Mouse (Mus musculus) midbrain, embryonic 13.5 days (tissue): ENCODE measurements at regions not wholly inside any gene's neighbourhood (a gene's known extent, or its start where the extent isn't known, plus 50 kb on each side); places are given as distances from the start of the nearest gene placed in this dataset.
"Not testable (repeated sequence)": the region's sequence is repeated elsewhere in the genome, so short reads cannot be mapped to it uniquely, and the experiment has no call there.

Source experiments
- ATAC-seq: fragments of 200-750 bp; cut with Nextera tagmentation; 2 replicates; pipeline ENCODE4 v1.8.0; 2017; ENCODE audit warnings: mild to moderate bottlenecking, moderate TSS enrichment, moderate library complexity
- H3K27ac ChIP-seq: fragments of 300-500 bp; sonication (generic); 2 replicates; pipeline ENCODE4 v1.5.1; 2015; ENCODE audit warnings: inconsistent platforms, mild to moderate bottlenecking, moderate library complexity
- H3K27me3 ChIP-seq: fragments of 300-500 bp; sonication (generic); 2 replicates; pipeline ENCODE4 v1.6.1; 2015; ENCODE audit warnings: mild to moderate bottlenecking, inconsistent platforms
- H3K36me3 ChIP-seq: fragments of 300-500 bp; sonication (generic); 2 replicates; pipeline ENCODE4 v1.6.1; 2015; ENCODE audit warnings: mild to moderate bottlenecking, inconsistent platforms
- H3K4me1 ChIP-seq: fragments of 300-500 bp; sonication (generic); replicated peaks from 2 replicates; pipeline ENCODE4 v1.6.1; 2015; ENCODE audit warnings: inconsistent platforms
- H3K4me2 ChIP-seq: fragments of 300-500 bp; sonication (generic); replicated peaks from 2 replicates; pipeline ENCODE4 v1.6.1; 2015; ENCODE audit warnings: moderate library complexity, mild to moderate bottlenecking, inconsistent platforms
- H3K4me3 ChIP-seq: fragments of 300-500 bp; sonication (generic); replicated peaks from 2 replicates; pipeline ENCODE4 v1.5.1; 2015; ENCODE audit warnings: mild to moderate bottlenecking, inconsistent platforms
- H3K9ac ChIP-seq: fragments of 300-500 bp; sonication (generic); replicated peaks from 2 replicates; pipeline ENCODE4 v1.6.1; 2015; ENCODE audit warnings: mild to moderate bottlenecking, inconsistent platforms
- H3K9me3 ChIP-seq: fragments of 300-500 bp; sonication (generic); 2 replicates; pipeline ENCODE4 v1.6.1; 2016; ENCODE audit warnings: mild to moderate bottlenecking, inconsistent platforms
- WGBS: fragments of 180-500 bp; shearing (Covaris S2); methylation state at CpG from one replicate; pipeline ENCODE4 v1.1.7; 2015; 5-methylcytosine and 5-hydroxymethylcytosine counted together

- ATAC-seq = no peak
- H3K27me3 ChIP-seq = no peaks in the 10 kb centered on the region
- no peak overlapping the region for H3K27ac ChIP-seq
- H3K9me3 ChIP-seq = 0 out of 2 replicates have a peak, but pooled peaks cover 4% of the 10 kb centered on the region
- no peak overlapping the region for H3K4me3 ChIP-seq
- no peaks in the 10 kb centered on the region for H3K4me1 ChIP-seq
- no peak overlapping the region for H3K9ac ChIP-seq
- H3K4me2 ChIP-seq = no peak overlapping the region
- H3K36me3 ChIP-seq = no peaks in the 10 kb centered on the region
- WGBS = 65% methylated on average over 2 of the region's 2 CpGs
Observed at GRCm38 (mm10) chr17:7533552-7533951, 148.3 kb upstream of the Unc93a2 start.

GRCm38 (mm10) chr17:7532618-7533017 lies 147.4 kb upstream of the Unc93a2 start:
- no peaks in the 10 kb centered on the region for H3K4me1 ChIP-seq
- no peak overlapping the region for H3K9ac ChIP-seq
- no peaks in the 10 kb centered on the region for H3K27me3 ChIP-seq
- no peaks in the 10 kb centered on the region for H3K36me3 ChIP-seq
- H3K4me2 ChIP-seq = no peak overlapping the region
- no peak for ATAC-seq
- WGBS = 87% methylated on average over 3 of the region's 3 CpGs
- H3K4me3 ChIP-seq = no peak overlapping the region
- H3K27ac ChIP-seq = no peak overlapping the region
- 0 out of 2 replicates have a peak, but pooled peaks cover 4% of the 10 kb centered on the region for H3K9me3 ChIP-seq

- 39% methylated on average over 5 of the region's 5 CpGs for WGBS
- H3K4me2 ChIP-seq = no peak overlapping the region
- ATAC-seq = no peak
Observed at GRCm38 (mm10) chr17:7529304-7529703, 144.0 kb upstream of the Unc93a2 start.

GRCm38 (mm10) chr17:7527681-7528080 lies 142.4 kb upstream of the Unc93a2 start:
- no peaks in the 10 kb centered on the region for H3K36me3 ChIP-seq
- ATAC-seq = no peak

More at GRCm38 (mm10) chr17:7529304-7529703, 144.0 kb upstream of the Unc93a2 start:
- no peaks in the 10 kb centered on the region for H3K4me1 ChIP-seq
- H3K36me3 ChIP-seq = no peaks in the 10 kb centered on the region
- 0 out of 2 replicates have a peak, but pooled peaks cover 4% of the 10 kb centered on the region for H3K9me3 ChIP-seq
- no peak overlapping the region for H3K4me3 ChIP-seq
- H3K27ac ChIP-seq = no peak overlapping the region
- no peaks in the 10 kb centered on the region for H3K27me3 ChIP-seq
- no peak overlapping the region for H3K9ac ChIP-seq

GRCm38 (mm10) chr17:7524497-7524896 lies 139.2 kb upstream of the Unc93a2 start:
- not testable (repeated sequence) for H3K4me2 ChIP-seq, ATAC-seq, H3K36me3 ChIP-seq, H3K27ac ChIP-seq, H3K4me1 ChIP-seq, H3K9me3 ChIP-seq, H3K4me3 ChIP-seq, H3K9ac ChIP-seq, H3K27me3 ChIP-seq
- WGBS = 96% methylated on average over 11 of the region's 11 CpGs

More at GRCm38 (mm10) chr17:7527681-7528080, 142.4 kb upstream of the Unc93a2 start:
- Histone ChIP-seq H3K9ac (no peak overlapping the region), H3K4me3 (no peak overlapping the region), H3K9me3 (0 out of 2 replicates have a peak, but pooled peaks cover 2% of the 10 kb centered on the region), H3K4me1 (no peaks in the 10 kb centered on the region), H3K4me2 (no peak overlapping the region), H3K27ac (no peak overlapping the region), H3K27me3 (no peaks in the 10 kb centered on the region)
- 85% methylated on average over 3 of the region's 3 CpGs for WGBS

GRCm38 (mm10) chr17:7521127-7521526 lies 135.9 kb upstream of the Unc93a2 start:
- 80% methylated on average over 10 of the region's 10 CpGs for WGBS
- no peaks in the 10 kb centered on the region for H3K9me3 ChIP-seq
- H3K9ac ChIP-seq = no peak overlapping the region
- H3K4me1 ChIP-seq = no peaks in the 10 kb centered on the region
- no peak overlapping the region for H3K4me2 ChIP-seq
- H3K27me3 ChIP-seq = no peaks in the 10 kb centered on the region
- ATAC-seq = no peak
- no peaks in the 10 kb centered on the region for H3K36me3 ChIP-seq
- no peak overlapping the region for H3K27ac ChIP-seq
- H3K4me3 ChIP-seq = no peak overlapping the region
